Mouse (Mus musculus) intestine, embryonic 16.5 days (tissue): ENCODE measurements around the gene Babam2. TPM values are rescaled to one million over a fixed set of nuclear protein-coding genes. Genes with fewer than 3 reads are reported as not detected.

Experiments used
- ATAC-seq: fragments of 200-750 bp; cut with Nextera tagmentation; 2 replicates; pipeline ENCODE4 v1.8.0; 2017; ENCODE audit warnings: moderate TSS enrichment, moderate library complexity
- H3K27ac ChIP-seq: fragments of 300-500 bp; sonication (generic); 2 replicates; pipeline ENCODE4 v1.5.1; 2014; ENCODE audit warnings: mild to moderate bottlenecking, low read length
- H3K27me3 ChIP-seq: fragments of 300-500 bp; sonication (generic); replicated peaks from 2 replicates; pipeline ENCODE4 v1.6.1; 2014; ENCODE audit warnings: low read length, control low read depth, mixed read lengths; ENCODE audit not compliant: control insufficient read depth, insufficient read depth
- H3K36me3 ChIP-seq: fragments of 300-500 bp; sonication (generic); 2 replicates; pipeline ENCODE4 v1.6.1; 2014; ENCODE audit warnings: low read length, control low read depth; ENCODE audit not compliant: control insufficient read depth, insufficient read depth
- H3K4me1 ChIP-seq: fragments of 300-500 bp; sonication (generic); 2 replicates; pipeline ENCODE4 v1.6.1; 2014; ENCODE audit warnings: low read length, control low read depth, mixed read lengths; ENCODE audit not compliant: control insufficient read depth, insufficient read depth
- H3K4me2 ChIP-seq: fragments of 300-500 bp; sonication (generic); 2 replicates; pipeline ENCODE4 v1.6.1; 2014; ENCODE audit warnings: low read depth, low read length, control low read depth
- H3K4me3 ChIP-seq: fragments of 300-500 bp; sonication (generic); 2 replicates; pipeline ENCODE4 v1.5.1; 2014; ENCODE audit warnings: mild to moderate bottlenecking, low read length
- H3K9ac ChIP-seq: fragments of 300-500 bp; sonication (generic); 2 replicates; pipeline ENCODE4 v1.6.1; 2014; ENCODE audit warnings: low read depth, low read length
- H3K9me3 ChIP-seq: fragments of 300-500 bp; sonication (generic); 2 replicates; pipeline ENCODE4 v1.6.1; 2016; ENCODE audit warnings: low read length, control low read depth; ENCODE audit not compliant: control insufficient read depth
- WGBS: fragments of 180-500 bp; shearing (Covaris S2); extraction: QIAGEN DNeasy Blood & Tissue Kit; methylation state at CpG from one replicate; pipeline ENCODE4 v1.1.7; 2014; 5-methylcytosine and 5-hydroxymethylcytosine counted together
- microRNA-seq: library from miRNA; unstranded; fragments of <30 nt; microRNA quantifications from one replicate; pipeline ENCODE4, GENCODE M21; 2016
- polyA plus RNA-seq: library from polyadenylated mRNA; unstranded; fragments of >200 nt; fragmentation: Nextera tagmentation; extraction: Ambion mirVana; gene quantifications from 2 replicates; pipeline ENCODE4 v1.2.1, GENCODE M21; 2015

Gene Babam2
- polyA plus RNA-seq, 1 experiment from 2014 or later, result 69.0 TPM

- H3K27ac ChIP-seq, result no peak overlapping the region
- H3K4me3 ChIP-seq, result no peak overlapping the region
- H3K9me3 ChIP-seq, result no peaks in the 10 kb centered on the region
- H3K4me2 ChIP-seq, result no peak overlapping the region
- H3K4me1 ChIP-seq, result 0 out of 2 replicates have a peak, but pooled peaks cover 6% of the 10 kb centered on the region
- WGBS, result 90% methylated on average over 5 of the region's 5 CpGs
- H3K36me3 ChIP-seq, result no peaks in the 10 kb centered on the region
- no peak overlapping the region for H3K9ac ChIP-seq
- H3K27me3 ChIP-seq, result no peaks in the 10 kb centered on the region
- ATAC-seq, result no peak
Observed at GRCm38 (mm10) chr5:32122363-32122762, 424.9 kb downstream of the Babam2 start.

- peak; percentile 43 for ATAC-seq
- H3K4me1 ChIP-seq, result 0 out of 2 replicates have a peak, but pooled peaks cover 6% of the 10 kb centered on the region
- H3K9ac ChIP-seq, result no peak overlapping the region
- H3K36me3 ChIP-seq, result no peaks in the 10 kb centered on the region
- no peak overlapping the region for H3K27ac ChIP-seq
- WGBS, result 55% methylated on average over 6 of the region's 6 CpGs
- no peak overlapping the region for H3K4me2 ChIP-seq
- no peak overlapping the region for H3K4me3 ChIP-seq
- no peaks in the 10 kb centered on the region for H3K27me3 ChIP-seq
- H3K9me3 ChIP-seq, result no peaks in the 10 kb centered on the region
Observed at GRCm38 (mm10) chr5:32124957-32125356, 427.5 kb downstream of the Babam2 start.

GRCm38 (mm10) chr5:32127226-32127625, 429.7 kb downstream of the Babam2 start:
- H3K4me2 ChIP-seq, result no peak overlapping the region
- no peak for ATAC-seq
- no peaks in the 10 kb centered on the region for H3K9me3 ChIP-seq
- H3K4me1 ChIP-seq, result peaks cover 4% of the 10 kb centered on the region; the same call in 1 of the 2 replicates
- H3K4me3 ChIP-seq, result no peak overlapping the region
- no peaks in the 10 kb centered on the region for H3K27me3 ChIP-seq
- WGBS, result 80% methylated on average over 3 of the region's 3 CpGs
- H3K27ac ChIP-seq, result no peak overlapping the region
- H3K36me3 ChIP-seq, result no peaks in the 10 kb centered on the region
- no peak overlapping the region for H3K9ac ChIP-seq

- Histone ChIP-seq H3K9me3 (no peaks in the 10 kb centered on the region), H3K27ac (no peak overlapping the region), H3K4me3 (no peak overlapping the region), H3K4me1 (peaks cover 6% of the 10 kb centered on the region; the same call in 1 of the 2 replicates), H3K4me2 (no peak overlapping the region), H3K9ac (no peak overlapping the region), H3K36me3 (no peaks in the 10 kb centered on the region), H3K27me3 (no peaks in the 10 kb centered on the region)
- ATAC-seq, result no peak
- 39% methylated on average over 3 of the region's 3 CpGs for WGBS
Observed at GRCm38 (mm10) chr5:32127927-32128326, 430.4 kb downstream of the Babam2 start.

GRCm38 (mm10) chr5:32132971-32133501, 435.6 kb downstream of the Babam2 start:
- Histone ChIP-seq H3K27me3 (no peaks in the 10 kb centered on the region), H3K9me3 (no peaks in the 10 kb centered on the region), H3K4me2 (peak overlapping the region; percentile 66), H3K9ac (peak overlapping the region; percentile 88), H3K36me3 (no peaks in the 10 kb centered on the region), H3K4me1 (peaks cover 15% of the 10 kb centered on the region), H3K4me3 (peak overlapping the region; percentile 86), H3K27ac (peak overlapping the region; percentile 100)
- WGBS, result under 1% methylated on average over 44 of the region's 48 CpGs
- peak; percentile 21; the same call in 1 of the 2 replicates for ATAC-seq

- Histone ChIP-seq H3K4me2 (peak overlapping the region; percentile 66), H3K9me3 (no peaks in the 10 kb centered on the region), H3K4me3 (peak overlapping the region; percentile 86), H3K9ac (peak overlapping the region; percentile 88), H3K4me1 (peaks cover 21% of the 10 kb centered on the region), H3K27me3 (no peaks in the 10 kb centered on the region), H3K36me3 (no peaks in the 10 kb centered on the region), H3K27ac (peak overlapping the region; percentile 100)
- peak; percentile 25 for ATAC-seq
- WGBS, result 0% methylated on average over 20 of the region's 20 CpGs
Observed at GRCm38 (mm10) chr5:32133549-32134004, 436.1 kb downstream of the Babam2 start.

GRCm38 (mm10) chr5:32134051-32134732, 436.7 kb downstream of the Babam2 start:
- H3K9me3 ChIP-seq, result no peaks in the 10 kb centered on the region
- H3K27ac ChIP-seq, result peak overlapping the region; percentile 100
- 4% methylated on average over 21 of the region's 21 CpGs for WGBS
- ATAC-seq, result 0 out of 2 replicates have a peak, but pooled peaks have one; percentile 4
- H3K4me2 ChIP-seq, result peak overlapping the region; percentile 66
- H3K9ac ChIP-seq, result peak overlapping the region; percentile 88
- no peaks in the 10 kb centered on the region for H3K36me3 ChIP-seq
- peak overlapping the region; percentile 86 for H3K4me3 ChIP-seq
- H3K4me1 ChIP-seq, result peaks cover 24% of the 10 kb centered on the region
- H3K27me3 ChIP-seq, result no peaks in the 10 kb centered on the region

Small RNA genes lying within 50 kb of the gene (microRNA-seq; reads per million reads assigned to microRNA genes)
- gene Mir3473e, result not detected

Other genes with a start within 250 kb of the Babam2 start
- gene Zfp512, start 245.3 kb upstream of the Babam2 start, polyA plus RNA-seq, result 28.9 and 31.2 TPM in 2 replicates
- 0.09 TPM in 1 of 2 replicates, not detected in the other for gene 4930548H24Rik, start 211.9 kb upstream of the Babam2 start, polyA plus RNA-seq
- gene Gpn1, start 202.9 kb upstream of the Babam2 start, polyA plus RNA-seq, result 43.5 and 53.3 TPM in 2 replicates
- 22.0 and 25.0 TPM in 2 replicates for gene Slc4a1ap, start 170.7 kb upstream of the Babam2 start, polyA plus RNA-seq
- 14.8 and 18.7 TPM in 2 replicates for gene Supt7l, start 169.9 kb upstream of the Babam2 start, polyA plus RNA-seq
- 277 and 288 TPM in 2 replicates for gene Mrpl33, start 100.7 kb upstream of the Babam2 start, polyA plus RNA-seq
- 20.8 and 21.2 TPM in 2 replicates for gene Rbks, start 57 bp upstream of the Babam2 start, polyA plus RNA-seq